Comparison of ENCODE assay signal across 10 mouse cellular contexts in genomic region chr1:92061198-92062073, GRCm38 (mm10).
DNase-seq lines count a peak whose midpoint lies in the region; ATAC-seq and TF ChIP-seq lines count a peak whose summit lies in the region.
"Had no signal": no experiment of that assay in that cellular context is flagged by ENCODE, and none has a peak within 500 bp of the region (broad histone marks: within the 10 kb centered on the region; RNA-seq: fewer than 3 reads in every experiment).

No protein-coding gene starts in this region.

- no peak overlapping the region for H3K9ac ChIP-seq in MEL (ENCODE audit: control insufficient read depth, low read depth, low read length, poor library complexity, severe bottlenecking)
- no peak overlapping the region for H3K9ac ChIP-seq in forebrain, embryonic 15.5 days (replicated peaks)
- no peak overlapping the region for H3K9ac ChIP-seq in limb, embryonic 15.5 days

- no peaks in the 10 kb centered on the region for H3K27me3 ChIP-seq in MEL (ENCODE audit: control insufficient read depth in 1 of 2, insufficient read depth in 2 of 2, low read length in 2 of 2)
- no peaks in the 10 kb centered on the region for H3K27me3 ChIP-seq in forebrain, embryonic 15.5 days
- H3K27me3 ChIP-seq in limb, embryonic 15.5 days = no peaks in the 10 kb centered on the region
- H3K27me3 ChIP-seq: Patski had no signal

- peak; percentile 59 for DNase-seq in 416B (ENCODE audit: low read depth)
- peak; percentile 39 for DNase-seq in MEL (ENCODE audit: low read depth, low spot score)
- DNase-seq in spleen, postnatal 4 days (ENCODE audit: low spot score in 2 of 2) = no peak
- no peak for DNase-seq in MN1 (ENCODE audit: low spot score)
- no peak for DNase-seq in thymus, postnatal 4 days
- no peak for DNase-seq in right cerebral cortex, postnatal 14 days
- DNase-seq: heart, postnatal 4 days had no signal

- 22% methylated on average over 8 of the region's 8 CpGs for WGBS in forebrain, embryonic 15.5 days
- WGBS in limb, embryonic 15.5 days = 46% methylated on average over 8 of the region's 8 CpGs

- TF ChIP-seq RAD21 in MEL (IDR thresholded peaks at IDR 0.05; ENCODE audit: low read depth, low read length) = no peak

- peak; percentile 80 for ATAC-seq in forebrain, embryonic 15.5 days (replicated peaks)
- ATAC-seq in limb, embryonic 15.5 days (ENCODE audit: insufficient number of reproducible peaks, low FRiP score, low TSS enrichment, low read depth) = no peak
- ATAC-seq: Patski had no signal

- no peak for TF ChIP-seq CTCF in MEL (IDR thresholded peaks at IDR 0.05 in 2 of 3, conservative IDR thresholded peaks at IDR 0.05 in 1 of 3; ENCODE audit: control insufficient read depth in 1 of 3, insufficient read depth in 1 of 3, low read depth in 2 of 3, low read length in 3 of 3, poor library complexity in 1 of 3, severe bottlenecking in 1 of 3)

- no peak overlapping the region for H3K4me2 ChIP-seq in forebrain, embryonic 15.5 days (replicated peaks)
- no peak overlapping the region for H3K4me2 ChIP-seq in limb, embryonic 15.5 days

- no peaks in the 10 kb centered on the region for H3K9me3 ChIP-seq in MEL (replicated peaks; ENCODE audit: insufficient read depth, low read length)
- H3K9me3 ChIP-seq in forebrain, embryonic 15.5 days = no peaks in the 10 kb centered on the region
- no peaks in the 10 kb centered on the region for H3K9me3 ChIP-seq in limb, embryonic 15.5 days

- H3K79me2 ChIP-seq in MEL (ENCODE audit: control insufficient read depth, insufficient read depth, low read length, poor library complexity) = no peaks in the 10 kb centered on the region; the same call in 1 of the 2 replicates

- H3K4me1 ChIP-seq in MEL (ENCODE audit: control insufficient read depth in 1 of 2, insufficient read depth in 2 of 2, low read length in 2 of 2) = peaks cover 16 to 37% of the 10 kb centered on the region in 2 experiments
- H3K4me1 ChIP-seq in forebrain, embryonic 15.5 days = peaks cover 24% of the 10 kb centered on the region
- peaks cover 16% of the 10 kb centered on the region for H3K4me1 ChIP-seq in limb, embryonic 15.5 days

- no peak for TF ChIP-seq EP300 in MEL (IDR thresholded peaks at IDR 0.05; ENCODE audit: low read depth in 1 of 2, low read length in 2 of 2)

- H3K36me3 ChIP-seq in MEL (ENCODE audit: control insufficient read depth in 1 of 2, insufficient read depth in 2 of 2, low read length in 2 of 2) = peaks cover 0 to 32% of the 10 kb centered on the region in 2 experiments; a peak in 2 of 4 replicates
- no peaks in the 10 kb centered on the region for H3K36me3 ChIP-seq in forebrain, embryonic 15.5 days
- no peaks in the 10 kb centered on the region for H3K36me3 ChIP-seq in limb, embryonic 15.5 days

- no peak for TF ChIP-seq POLR2A in MEL (IDR thresholded peaks at IDR 0.05; ENCODE audit: control insufficient read depth in 1 of 2, insufficient read depth in 1 of 2, low read depth in 1 of 2, low read length in 2 of 2, poor library complexity in 1 of 2)

- H3K4me3 ChIP-seq in MEL (ENCODE audit: control insufficient read depth in 1 of 2, insufficient read depth in 1 of 2, low read depth in 2 of 2, low read length in 2 of 2) = no peak overlapping the region
- H3K4me3 ChIP-seq in forebrain, embryonic 15.5 days = no peak overlapping the region
- no peak overlapping the region for H3K4me3 ChIP-seq in limb, embryonic 15.5 days

- no peak overlapping the region for H3K27ac ChIP-seq in MEL (ENCODE audit: control insufficient read depth, low read depth, low read length)
- H3K27ac ChIP-seq in forebrain, embryonic 15.5 days (replicated peaks) = no peak overlapping the region
- H3K27ac ChIP-seq in limb, embryonic 15.5 days = peak overlapping the region; percentile 51; the same call in 1 of the 2 replicates

TF ChIP-seq in MEL, 35 proteins besides CTCF, POLR2A, EP300 and RAD21:
- no peak for TF ChIP-seq ZKSCAN1 (IDR thresholded peaks at IDR 0.05; ENCODE audit: low read depth, low read length)
- TF ChIP-seq TBP (IDR thresholded peaks at IDR 0.05; ENCODE audit: low read depth, low read length) = no peak
- no peak for TF ChIP-seq USF1 (IDR thresholded peaks at IDR 0.05; ENCODE audit: low read depth, low read length)
- TF ChIP-seq TCF12 (IDR thresholded peaks at IDR 0.05; ENCODE audit: low read depth, low read length) = no peak
- TF ChIP-seq MAFK (IDR thresholded peaks at IDR 0.05; ENCODE audit: borderline replicate concordance, low read depth, low read length) = no peak
- no peak for TF ChIP-seq SIN3A (IDR thresholded peaks at IDR 0.05; ENCODE audit: low read length)
TF ChIP-seq in MEL: peak in this region for 0.

Comparison
In these comparisons a context has a peak if more than half of its experiments do, and no peak if none do; other contexts are left out.
1. DNase-seq: peak in 416B (single experiment) and MEL (single experiment); none in spleen, postnatal 4 days (0 of 2), MN1 (single experiment), thymus, postnatal 4 days (single experiment) and right cerebral cortex, postnatal 14 days (single experiment).